Mouse (Mus musculus) bone marrow, adult 2 months (tissue): ENCODE measurements around the gene Ptprm.

Source experiments
- CTCF ChIP-seq: fragments of 200-500 bp; IDR thresholded peaks from 2 replicates; pipeline ENCODE4 v1.5.1; 2011; ENCODE audit warnings: low read length, control low read depth; ENCODE audit not compliant: control insufficient read depth, insufficient read depth
- POLR2A ChIP-seq: fragments of 200-500 bp; IDR thresholded peaks from 2 replicates; pipeline ENCODE4 v1.6.1; 2011; ENCODE audit warnings: low read depth, mild to moderate bottlenecking, control low read depth, low read length, borderline replicate concordance; ENCODE audit not compliant: control insufficient read depth

GRCm38 (mm10) chr17:66871396-66871795, 482.9 kb downstream of the Ptprm start:
- TF ChIP-seq CTCF (no peak), POLR2A (no peak)
